Mouse (Mus musculus) ES-CJ7 (cell line): ENCODE measurements around the gene Btbd17.

Source experiments
- DNase-seq: peaks from one replicate; pipeline ENCODE4 v3.0.0; 2011; ENCODE audit warnings: low read depth, low spot score

Gene Btbd17

GRCm38 (mm10) chr11:114769911-114770310 is 25.8 kb downstream of the Btbd17 start:
- DNase-seq, result no peak

GRCm38 (mm10) chr11:114764820-114765818 is 30.6 kb downstream of the Btbd17 start, which contains the start of gene Kif19a:
Gene Kif19a (plus strand): TSS chr11:114765388.
- peak; percentile 29 for DNase-seq

GRCm38 (mm10) chr11:114747564-114748138 is 48.1 kb downstream of the Btbd17 start:
- no peak for DNase-seq

- peak; percentile 88 for DNase-seq
Observed at GRCm38 (mm10) chr11:114745134-114745533, 50.6 kb downstream of the Btbd17 start.

GRCm38 (mm10) chr11:114741451-114741850 is 54.3 kb downstream of the Btbd17 start:
- DNase-seq, result no peak
